Mouse (Mus musculus) layer of hippocampus, adult 2 months (tissue): ENCODE data around the gene Pah. TPM values are rescaled to one million over a fixed set of nuclear protein-coding genes. Genes with fewer than 3 reads are reported as not detected.

Experiments
- DNase-seq, 2 experiments: peaks; one replicate each; pipeline ENCODE4 v3.0.0; 2022; ENCODE audit warnings: low spot score in 2 of 2
- H3K27ac ChIP-seq: fragments of 200-600 bp; 2 replicates; pipeline ENCODE4 v1.8.1; 2022
- H3K4me3 ChIP-seq: fragments of 200-600 bp; 2 replicates; pipeline ENCODE4 v1.8.1; 2022; ENCODE audit warnings: mild to moderate bottlenecking
- CTCF ChIP-seq: fragments of 200-600 bp; conservative IDR thresholded peaks from 2 replicates; pipeline ENCODE4 v1.8.1; 2022; ENCODE audit warnings: antibody characterized with exemption, mild to moderate bottlenecking, moderate library complexity
- total RNA-seq, 2 experiments: library from RNA; stranded (reverse); gene quantifications; 2 replicates each; pipeline ENCODE4 v1.2.3; 2021

The Pah gene
- total RNA-seq, 2 experiments from 2014 or later, result not detected

DNA sequence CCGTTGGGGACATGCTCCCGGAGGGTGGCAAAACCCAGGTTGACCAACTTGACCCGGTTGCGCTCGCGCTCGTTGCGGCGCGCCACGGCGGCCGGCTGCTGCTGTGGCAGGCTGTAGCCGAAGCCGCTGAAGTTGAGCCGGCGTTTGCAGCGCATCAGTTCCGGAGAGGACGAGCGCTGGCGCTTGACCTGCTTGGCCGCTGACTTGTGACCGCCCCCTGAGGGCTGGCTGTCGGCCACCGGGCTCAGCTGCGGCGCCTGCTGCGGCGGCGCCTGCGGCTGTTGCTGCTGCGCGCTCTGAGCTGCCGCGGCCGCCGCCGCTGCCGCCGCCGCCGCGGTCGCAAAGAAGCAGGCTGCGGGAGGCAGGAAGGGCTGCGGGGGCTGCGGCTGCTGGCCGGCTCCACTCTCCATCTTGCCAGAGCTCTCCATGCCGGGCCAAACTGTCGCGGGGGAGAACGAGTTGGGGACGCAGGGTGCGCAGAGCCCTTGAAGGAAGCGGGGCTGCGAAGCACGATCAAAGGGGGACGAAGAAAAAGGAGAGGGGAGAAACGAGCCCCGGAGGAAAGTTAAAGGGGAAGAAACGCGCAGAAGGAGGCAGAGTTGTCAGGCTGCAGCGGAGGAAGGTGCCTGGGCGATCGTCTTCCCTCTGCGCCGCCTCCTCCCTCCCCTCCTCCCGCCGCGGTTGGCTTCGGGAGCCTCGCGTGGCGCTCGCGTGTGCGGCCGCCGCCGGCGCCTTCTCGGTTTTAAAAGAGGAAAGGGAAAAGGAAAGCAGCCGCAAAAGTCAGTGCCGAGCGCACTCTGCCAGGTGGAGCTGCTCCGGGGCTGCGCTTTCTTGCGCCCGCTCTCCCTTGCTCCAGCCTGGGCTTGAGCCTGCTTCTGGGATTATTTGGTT, 28.7 kb upstream of the Pah start:
- peak; percentile 54 to 61 for DNase-seq
- TF ChIP-seq CTCF, result no peak
- H3K27ac ChIP-seq, result peak overlapping the region; percentile 91
- peak overlapping the region; percentile 73 for H3K4me3 ChIP-seq

DNA sequence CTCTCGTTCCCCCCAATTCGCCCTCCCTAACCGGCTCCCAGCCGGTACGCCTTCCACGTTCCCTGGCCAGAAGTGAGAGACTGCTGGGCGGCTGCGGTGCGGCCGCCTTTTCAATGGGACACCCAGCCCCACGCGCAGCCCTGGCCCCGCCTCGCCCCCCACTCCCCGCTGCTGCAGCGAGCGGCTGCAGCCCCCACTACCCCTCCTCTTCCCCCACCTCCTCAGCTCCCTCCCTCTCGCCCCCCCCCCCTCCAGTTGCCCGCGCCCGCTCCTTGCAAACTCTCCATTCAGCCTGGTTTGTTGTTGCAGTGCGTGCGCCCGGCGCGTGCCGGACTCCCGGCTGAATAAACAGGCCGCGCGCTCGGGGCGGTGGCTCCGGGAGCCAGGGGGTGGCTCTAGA, 28.0 kb upstream of the Pah start, which contains the start of gene Ascl1:
TSS of gene Ascl1 (minus strand) at position 85 of the 400 bp plus-strand sequence.
- Histone ChIP-seq H3K27ac (peak within 1 kb of the TSS; percentile 91), H3K4me3 (peak within 1 kb of the TSS; percentile 73)
- no peak for TF ChIP-seq CTCF
- no peak for DNase-seq

DNA sequence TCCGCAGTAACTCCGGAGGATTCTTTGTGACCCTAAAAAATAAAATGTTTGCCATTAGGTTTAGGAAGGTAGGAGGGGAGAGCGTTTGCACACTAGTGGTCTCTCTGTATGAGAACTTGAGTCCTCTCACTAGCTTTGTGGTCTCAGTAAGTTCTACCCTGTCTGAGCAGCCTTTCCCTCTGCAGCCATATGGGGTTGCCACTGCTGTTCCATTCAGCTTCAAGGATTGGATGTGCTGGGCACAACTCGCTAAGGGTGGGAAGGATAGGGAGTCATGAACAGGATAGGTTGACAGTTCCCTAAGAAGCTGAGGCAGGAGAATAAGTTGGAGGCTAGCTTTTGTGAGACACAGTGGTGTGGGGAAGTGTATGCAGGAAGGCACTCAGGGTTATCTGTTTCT, 27.4 kb upstream of the Pah start:
- Histone ChIP-seq H3K27ac (no peak overlapping the region), H3K4me3 (peak overlapping the region; percentile 73; the same call in 1 of the 2 replicates)
- no peak for TF ChIP-seq CTCF
- DNase-seq, result no peak

DNA sequence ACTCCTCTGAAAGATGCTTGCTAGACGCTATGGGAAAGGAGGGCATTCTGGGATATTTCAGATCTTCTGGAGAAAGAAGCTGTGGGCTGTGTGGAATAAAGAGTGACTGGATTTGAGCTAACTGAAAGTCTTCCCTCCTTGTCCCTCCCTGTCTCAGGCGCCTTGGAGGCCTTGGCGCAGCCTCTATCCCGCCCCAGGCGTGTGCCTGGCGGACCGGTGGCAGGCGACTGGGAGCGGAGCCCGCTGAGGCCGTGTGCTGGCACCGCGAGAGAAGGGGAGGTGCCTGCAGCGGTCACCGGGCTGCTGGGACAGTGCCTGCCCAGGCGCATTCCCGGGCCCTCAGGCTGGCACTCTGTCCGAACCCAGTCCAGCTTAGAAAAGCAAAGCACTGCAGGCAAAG, 27.0 kb upstream of the Pah start:
- no peak for TF ChIP-seq CTCF
- peak; percentile 52 to 58 for DNase-seq

DNA sequence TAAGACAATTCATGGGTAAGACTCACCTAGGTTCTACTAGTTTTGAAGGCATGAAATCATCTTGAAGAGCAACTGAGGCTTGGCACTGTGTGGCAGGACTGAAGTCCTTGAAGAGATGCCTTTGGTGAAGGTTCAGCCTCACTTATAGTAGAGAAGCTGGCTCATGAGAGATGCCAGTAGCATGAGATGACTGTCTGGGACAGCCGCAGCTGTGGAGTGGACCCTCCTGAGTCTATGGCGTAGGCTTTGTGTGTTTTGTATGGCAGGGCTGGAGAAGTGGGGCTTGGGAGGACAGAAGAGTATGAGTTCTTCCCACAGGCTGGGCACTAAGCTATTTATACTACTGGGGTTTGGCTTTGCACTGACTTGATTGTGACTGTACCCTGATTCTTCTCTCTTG, 24.5 kb upstream of the Pah start:
- Histone ChIP-seq H3K4me3 (no peak overlapping the region), H3K27ac (no peak overlapping the region)
- no peak for DNase-seq
- TF ChIP-seq CTCF, result no peak

More for the DNA sequence above, 27.0 kb upstream of the Pah start:
- Histone ChIP-seq H3K4me3 (peak overlapping the region; percentile 24; the same call in 1 of the 2 replicates), H3K27ac (no peak overlapping the region)

DNA sequence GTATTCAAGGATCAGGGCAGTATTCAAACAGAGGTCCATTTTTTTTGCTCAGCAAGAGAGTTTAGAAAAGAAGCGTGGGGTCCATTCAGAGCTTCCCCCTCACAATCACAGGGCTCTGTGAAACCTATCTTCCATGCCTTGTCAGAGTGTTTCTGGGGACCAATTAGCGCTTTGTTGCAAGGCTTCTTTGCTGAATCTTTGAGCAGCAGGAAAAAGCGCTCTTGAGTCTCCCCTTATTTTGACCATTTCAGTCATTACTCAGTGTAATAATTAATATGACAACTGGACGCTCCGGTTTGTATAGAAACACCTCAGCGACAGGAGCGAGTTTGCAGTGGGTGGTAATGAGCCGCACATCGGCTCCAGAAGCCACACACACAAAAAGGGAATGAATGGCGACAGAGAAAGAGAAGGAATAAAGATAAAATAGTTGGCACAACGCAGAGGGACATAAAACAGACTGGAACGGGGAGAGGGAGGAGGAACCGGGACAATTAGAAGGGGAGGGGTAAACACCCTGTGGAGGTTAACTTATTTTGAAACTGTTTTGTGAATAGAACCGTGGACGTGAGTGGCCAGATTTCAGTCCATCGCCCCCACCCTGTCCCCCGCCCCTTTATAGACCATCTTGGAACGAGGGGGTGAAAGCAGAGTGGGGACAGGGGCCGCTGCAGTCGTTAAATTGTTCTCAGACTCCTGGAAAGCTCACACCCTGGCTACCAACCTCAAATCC, 20.5 kb upstream of the Pah start:
- Histone ChIP-seq H3K4me3 (peak overlapping the region; percentile 8; the same call in 1 of the 2 replicates), H3K27ac (no peak overlapping the region)
- TF ChIP-seq CTCF, result no peak
- DNase-seq, result no peak

DNA sequence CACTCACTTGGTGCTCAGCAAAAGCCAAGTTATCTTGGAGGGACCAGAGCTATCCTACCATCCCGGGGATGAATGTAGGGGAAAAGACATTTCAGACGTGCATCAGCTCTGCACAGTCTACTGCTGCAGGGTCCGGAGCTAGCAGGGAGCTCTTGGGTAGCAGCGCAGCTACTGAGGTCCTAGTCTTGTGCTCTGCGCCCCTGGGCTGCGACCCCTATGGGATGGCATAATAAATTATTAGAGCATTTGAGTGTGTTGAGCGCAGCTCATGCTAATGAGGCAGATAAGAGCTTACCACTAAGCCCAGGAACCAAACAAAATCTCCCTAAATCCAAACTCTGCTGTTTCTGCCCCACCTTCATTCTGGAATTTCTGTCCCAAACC, 19.9 kb upstream of the Pah start:
- no peak for TF ChIP-seq CTCF
- no peak for DNase-seq
- Histone ChIP-seq H3K27ac (no peak overlapping the region), H3K4me3 (no peak overlapping the region)

DNA sequence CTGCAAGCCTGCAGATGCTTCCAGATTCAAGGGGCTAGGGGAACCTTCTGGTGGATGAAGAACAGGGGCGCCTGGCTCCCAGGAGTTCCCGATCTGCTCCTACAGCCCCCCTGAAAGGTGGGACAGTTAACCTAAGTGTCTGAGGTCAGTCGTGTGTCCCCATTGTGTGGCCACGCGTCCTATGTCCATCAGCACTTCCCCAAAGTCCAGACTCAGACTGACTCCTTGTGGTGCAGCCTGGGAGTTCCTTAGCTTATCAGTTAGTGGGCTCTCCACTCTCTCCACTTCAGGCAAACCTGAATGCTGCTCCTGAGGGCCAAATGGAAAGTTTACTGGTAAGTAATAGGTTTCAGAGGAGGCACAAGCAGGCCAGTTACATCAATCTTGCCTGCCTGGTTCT, 19.3 kb upstream of the Pah start:
- peak; percentile 67 for TF ChIP-seq CTCF
- H3K4me3 ChIP-seq, result no peak overlapping the region
- no peak for DNase-seq

DNA sequence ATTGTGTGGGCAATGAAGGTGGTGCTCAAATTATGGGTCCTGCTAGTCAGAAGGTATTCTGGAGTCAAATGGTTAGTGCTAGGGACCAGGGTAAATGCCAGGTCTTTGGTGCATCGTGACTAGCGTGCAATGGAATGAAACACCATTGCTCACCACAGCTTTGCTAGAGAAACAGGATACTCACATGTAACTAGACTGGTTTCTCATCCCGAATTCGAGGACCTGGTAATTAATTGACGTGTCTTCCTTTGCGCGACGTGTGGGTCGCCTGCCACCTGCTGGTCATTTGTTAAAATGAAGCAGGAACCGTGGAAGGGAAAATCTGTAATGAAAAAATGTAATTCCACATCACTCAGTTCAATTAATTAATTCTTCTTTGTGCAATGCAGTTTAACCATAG, 17.6 kb upstream of the Pah start:
- peak; percentile 91 for TF ChIP-seq CTCF
- H3K4me3 ChIP-seq, result no peak overlapping the region
- DNase-seq, result peak; percentile 56 to 81
- H3K27ac ChIP-seq, result no peak overlapping the region

More for the DNA sequence above, 19.3 kb upstream of the Pah start:
- H3K27ac ChIP-seq, result no peak overlapping the region

DNA sequence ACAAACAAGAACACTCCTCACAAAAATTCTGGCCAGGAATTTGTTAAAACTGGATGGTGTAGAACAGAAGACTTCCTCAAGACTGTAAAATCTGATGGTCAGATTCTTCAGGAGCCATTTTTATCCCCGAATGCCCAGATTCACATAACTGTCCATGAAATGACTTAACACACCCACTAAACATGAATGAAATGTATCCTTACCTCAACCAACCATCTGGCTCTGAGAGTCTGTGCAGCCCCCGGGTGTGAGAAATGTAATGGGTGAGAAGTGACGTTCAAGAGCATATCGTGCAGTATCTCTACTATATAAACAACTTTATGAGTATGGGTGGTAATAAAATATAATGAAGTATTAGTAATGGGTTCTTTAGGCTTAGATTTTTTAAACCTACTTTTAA, 13.0 kb upstream of the Pah start:
- Histone ChIP-seq H3K4me3 (no peak overlapping the region), H3K27ac (no peak overlapping the region)
- no peak for TF ChIP-seq CTCF
- DNase-seq, result no peak

DNA sequence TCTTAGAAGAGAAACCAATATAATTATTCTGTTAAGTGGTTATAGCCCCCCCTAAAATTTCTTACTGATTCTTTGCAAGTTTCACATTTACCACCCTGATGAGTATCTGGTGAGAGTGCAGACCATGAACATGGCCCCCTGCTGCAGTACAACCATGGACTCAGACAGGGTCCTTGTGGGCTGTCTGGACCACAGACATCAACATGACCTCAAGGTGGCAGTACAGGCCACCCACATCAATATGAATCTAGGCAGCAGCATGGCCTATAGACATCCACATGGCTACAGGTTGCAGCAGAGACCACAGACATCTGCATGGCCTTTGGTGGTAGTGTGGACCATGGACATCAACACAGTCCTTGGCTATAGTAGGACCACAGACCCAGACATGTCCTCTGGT, 8.5 kb upstream of the Pah start:
- no peak for DNase-seq

DNA sequence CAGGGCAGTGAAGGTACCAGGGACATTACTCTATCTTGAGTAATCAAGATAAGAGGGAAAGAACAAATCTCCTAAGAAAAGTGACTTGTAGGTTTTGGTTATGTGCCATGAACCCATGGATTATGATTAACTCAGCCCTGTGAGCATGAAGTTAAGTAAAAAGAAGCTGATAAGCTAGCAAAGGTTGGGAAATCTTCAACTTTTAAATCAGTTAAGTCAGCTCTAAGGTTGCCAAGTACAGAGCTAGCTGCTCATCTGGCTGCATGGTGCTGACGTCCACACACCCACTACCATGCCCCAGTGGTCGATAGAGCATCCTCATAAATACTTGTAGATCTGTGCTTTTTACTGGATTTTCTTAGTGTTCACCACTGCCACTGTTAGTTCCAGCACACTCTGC, 3.0 kb upstream of the Pah start:
- no peak for DNase-seq
- Histone ChIP-seq H3K4me3 (no peak overlapping the region), H3K27ac (no peak overlapping the region)
- TF ChIP-seq CTCF, result no peak

More for the DNA sequence above, 8.5 kb upstream of the Pah start:
- TF ChIP-seq CTCF, result peak; percentile 30
- no peak overlapping the region for H3K4me3 ChIP-seq
- H3K27ac ChIP-seq, result no peak overlapping the region

DNA sequence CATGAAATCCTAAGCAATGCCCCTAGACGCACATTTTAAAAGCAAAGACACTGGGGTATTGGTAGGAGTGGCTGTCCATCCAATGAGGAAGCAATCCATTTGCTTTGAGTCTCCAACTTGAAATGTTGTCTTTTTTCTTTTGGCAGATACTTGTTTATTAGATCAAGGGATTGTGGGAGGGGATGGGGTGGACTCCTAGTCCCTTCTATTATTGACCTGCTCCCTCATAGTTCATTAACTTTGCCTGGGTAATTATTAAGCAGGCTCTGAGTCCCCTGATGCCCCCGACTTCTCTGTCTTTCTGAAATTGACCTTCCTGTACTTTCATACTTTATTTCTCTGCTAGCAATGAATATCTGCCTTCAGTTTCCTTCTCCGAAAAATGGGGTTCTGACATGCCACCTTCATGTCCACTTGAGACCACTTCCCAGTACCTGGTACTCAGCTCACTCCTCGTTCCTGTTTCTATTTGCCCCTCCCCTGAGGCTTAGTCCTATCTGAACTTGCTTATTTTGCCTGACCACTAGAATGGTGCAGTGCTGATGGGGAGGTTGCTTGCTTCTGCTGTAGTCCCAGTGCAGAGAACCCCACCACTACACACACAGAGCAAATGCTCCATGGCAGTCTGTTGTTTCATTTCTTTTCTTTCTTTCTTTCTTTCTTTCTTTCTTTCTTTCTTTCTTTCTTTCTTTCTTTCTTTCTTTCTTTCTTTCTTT, 1.0 kb upstream of the Pah start:
- no peak overlapping the region for H3K27ac ChIP-seq
- DNase-seq, result no peak
- no peak overlapping the region for H3K4me3 ChIP-seq
- TF ChIP-seq CTCF, result no peak
